Mouse (Mus musculus): ENCODE results near the gene Vamp1. TPM values are rescaled to one million over a fixed set of nuclear protein-coding genes. Genes with fewer than 3 reads are reported as not detected.

The Vamp1 gene
- polyA plus RNA-seq, 1 experiment from 2014 or later: 3.1 TPM

- H3K4me1 ChIP-seq: peaks cover 29% of the 10 kb centered on the region
- under 1% methylated on average over 54 of the region's 54 CpGs for WGBS
- H3K9me3 ChIP-seq: no peaks in the 10 kb centered on the region
- peak; percentile 99 for DNase-seq (ENCODE audit: low spot score)
- H3K4me3 ChIP-seq: peak within 1 kb of the TSS; percentile 84
- peaks cover 61% of the 10 kb centered on the region for H3K36me3 ChIP-seq (replicated peaks)
- H3K27ac ChIP-seq (replicated peaks): peak within 1 kb of the TSS; percentile 99
- H3K27me3 ChIP-seq (replicated peaks; ENCODE audit: low read depth, poor library complexity, severe bottlenecking): no peaks in the 10 kb centered on the region
These were observed 23.9 kb upstream of the Vamp1 start, which contains the start of the genes Ncapd2 and Mrpl51 for GRCm38 (mm10) chr6:125191332-125192015. Ncapd2 (minus strand) TSS chr6:125191701. Mrpl51 (plus strand) TSS chr6:125191801.

- Histone ChIP-seq H3K27me3 (replicated peaks; ENCODE audit: low read depth, poor library complexity, severe bottlenecking) (no peaks in the 10 kb centered on the region), H3K36me3 (replicated peaks) (peaks cover 55% of the 10 kb centered on the region), H3K9me3 (no peaks in the 10 kb centered on the region), H3K4me3 (peak overlapping the region; percentile 84), H3K4me1 (peaks cover 35% of the 10 kb centered on the region), H3K27ac (replicated peaks) (peak overlapping the region; percentile 99)
- DNase-seq (ENCODE audit: low spot score): peak; percentile 94
- under 1% methylated on average over 34 of the region's 34 CpGs for WGBS
These were observed 23.2 kb upstream of the Vamp1 start for GRCm38 (mm10) chr6:125192016-125192714.

- Histone ChIP-seq H3K36me3 (replicated peaks) (peaks cover 48% of the 10 kb centered on the region), H3K27ac (replicated peaks) (peak overlapping the region; percentile 99), H3K4me1 (peaks cover 41% of the 10 kb centered on the region), H3K9me3 (no peaks in the 10 kb centered on the region), H3K27me3 (replicated peaks; ENCODE audit: low read depth, poor library complexity, severe bottlenecking) (no peaks in the 10 kb centered on the region), H3K4me3 (peak overlapping the region; percentile 84)
- WGBS: 43% methylated on average over 5 of the region's 5 CpGs
- no peak for DNase-seq (ENCODE audit: low spot score)
These were observed 22.5 kb upstream of the Vamp1 start for GRCm38 (mm10) chr6:125192841-125193240.

GRCm38 (mm10) chr6:125193390-125193789 is 22.0 kb upstream of the Vamp1 start:
- no peak for DNase-seq (ENCODE audit: low spot score)
- 77% methylated on average over 7 of the region's 7 CpGs for WGBS
- H3K4me1 ChIP-seq: peaks cover 41% of the 10 kb centered on the region
- no peaks in the 10 kb centered on the region for H3K9me3 ChIP-seq
- H3K27ac ChIP-seq (replicated peaks): no peak overlapping the region
- peaks cover 42% of the 10 kb centered on the region for H3K36me3 ChIP-seq (replicated peaks)
- H3K27me3 ChIP-seq (replicated peaks; ENCODE audit: low read depth, poor library complexity, severe bottlenecking): no peaks in the 10 kb centered on the region
- H3K4me3 ChIP-seq: peak overlapping the region; percentile 84; the same call in 1 of the 2 replicates

- no peak overlapping the region for H3K4me3 ChIP-seq
- 31% methylated on average over 1 of the region's 1 CpGs for WGBS
- no peak overlapping the region for H3K27ac ChIP-seq (replicated peaks)
- no peak for DNase-seq (ENCODE audit: low spot score)
- H3K27me3 ChIP-seq (replicated peaks; ENCODE audit: low read depth, poor library complexity, severe bottlenecking): no peaks in the 10 kb centered on the region
- H3K36me3 ChIP-seq (replicated peaks): peaks cover 27% of the 10 kb centered on the region
- H3K9me3 ChIP-seq: no peaks in the 10 kb centered on the region
- peaks cover 32% of the 10 kb centered on the region for H3K4me1 ChIP-seq
These were observed 19.7 kb upstream of the Vamp1 start for GRCm38 (mm10) chr6:125195541-125196075.

GRCm38 (mm10) chr6:125196301-125196700 is 19.1 kb upstream of the Vamp1 start:
- H3K27ac ChIP-seq (replicated peaks): no peak overlapping the region
- peaks cover 32% of the 10 kb centered on the region for H3K4me1 ChIP-seq
- no peaks in the 10 kb centered on the region for H3K27me3 ChIP-seq (replicated peaks; ENCODE audit: low read depth, poor library complexity, severe bottlenecking)
- H3K9me3 ChIP-seq: no peaks in the 10 kb centered on the region
- H3K36me3 ChIP-seq (replicated peaks): peaks cover 27% of the 10 kb centered on the region
- no peak overlapping the region for H3K4me3 ChIP-seq
- no peak for DNase-seq (ENCODE audit: low spot score)
- WGBS: 44% methylated on average over 3 of the region's 3 CpGs

GRCm38 (mm10) chr6:125197166-125197565 is 18.2 kb upstream of the Vamp1 start:
- Histone ChIP-seq H3K27ac (replicated peaks) (no peak overlapping the region), H3K4me3 (no peak overlapping the region), H3K27me3 (replicated peaks; ENCODE audit: low read depth, poor library complexity, severe bottlenecking) (no peaks in the 10 kb centered on the region), H3K9me3 (no peaks in the 10 kb centered on the region), H3K4me1 (peaks cover 32% of the 10 kb centered on the region), H3K36me3 (replicated peaks) (peaks cover 27% of the 10 kb centered on the region)
- WGBS: 88% methylated on average over 5 of the region's 5 CpGs
- DNase-seq (ENCODE audit: low spot score): no peak

GRCm38 (mm10) chr6:125210436-125210835 is 4.9 kb upstream of the Vamp1 start:
- peaks cover 19% of the 10 kb centered on the region for H3K27me3 ChIP-seq (replicated peaks; ENCODE audit: low read depth, poor library complexity, severe bottlenecking)
- no peak for DNase-seq (ENCODE audit: low spot score)
- 85% methylated on average over 1 of the region's 1 CpGs for WGBS
- no peak overlapping the region for H3K4me3 ChIP-seq
- H3K36me3 ChIP-seq (replicated peaks): no peaks in the 10 kb centered on the region
- H3K27ac ChIP-seq (replicated peaks): no peak overlapping the region
- H3K9me3 ChIP-seq: no peaks in the 10 kb centered on the region
- H3K4me1 ChIP-seq: no peaks in the 10 kb centered on the region; the same call in 1 of the 2 replicates

GRCm38 (mm10) chr6:125212621-125213020 is 2.7 kb upstream of the Vamp1 start:
- H3K36me3 ChIP-seq (replicated peaks): no peaks in the 10 kb centered on the region
- 72% methylated on average over 2 of the region's 2 CpGs for WGBS
- no peaks in the 10 kb centered on the region for H3K9me3 ChIP-seq
- H3K4me1 ChIP-seq: peaks cover 11% of the 10 kb centered on the region
- peaks cover 31% of the 10 kb centered on the region for H3K27me3 ChIP-seq (replicated peaks; ENCODE audit: low read depth, poor library complexity, severe bottlenecking)
- no peak overlapping the region for H3K4me3 ChIP-seq
- H3K27ac ChIP-seq (replicated peaks): no peak overlapping the region
- no peak for DNase-seq (ENCODE audit: low spot score)

- H3K36me3 ChIP-seq (replicated peaks): no peaks in the 10 kb centered on the region
- no peaks in the 10 kb centered on the region for H3K9me3 ChIP-seq
- H3K4me1 ChIP-seq: peaks cover 11% of the 10 kb centered on the region
- WGBS: 76% methylated on average over 6 of the region's 6 CpGs
- no peak for DNase-seq (ENCODE audit: low spot score)
- no peak overlapping the region for H3K4me3 ChIP-seq
- peaks cover 34% of the 10 kb centered on the region for H3K27me3 ChIP-seq (replicated peaks; ENCODE audit: low read depth, poor library complexity, severe bottlenecking)
- H3K27ac ChIP-seq (replicated peaks): no peak overlapping the region
These were observed 2.2 kb upstream of the Vamp1 start for GRCm38 (mm10) chr6:125213129-125213528.

GRCm38 (mm10) chr6:125213715-125214114 is 1.6 kb upstream of the Vamp1 start:
- H3K4me1 ChIP-seq: peaks cover 11% of the 10 kb centered on the region
- H3K27me3 ChIP-seq (replicated peaks; ENCODE audit: low read depth, poor library complexity, severe bottlenecking): peaks cover 34% of the 10 kb centered on the region
- H3K9me3 ChIP-seq: no peaks in the 10 kb centered on the region
- DNase-seq (ENCODE audit: low spot score): no peak
- WGBS: 81% methylated on average over 6 of the region's 6 CpGs
- no peak overlapping the region for H3K27ac ChIP-seq (replicated peaks)
- no peak overlapping the region for H3K4me3 ChIP-seq
- H3K36me3 ChIP-seq (replicated peaks): no peaks in the 10 kb centered on the region

- DNase-seq (ENCODE audit: low spot score): no peak
These were observed 1.5 kb downstream of the Vamp1 start for GRCm38 (mm10) chr6:125216898-125217297.

More at GRCm38 (mm10) chr6:125216898-125217297, 1.5 kb downstream of the Vamp1 start:
- 90% methylated on average over 2 of the region's 2 CpGs for WGBS
- Histone ChIP-seq H3K9me3 (no peaks in the 10 kb centered on the region), H3K4me1 (peaks cover 11% of the 10 kb centered on the region), H3K4me3 (no peak overlapping the region), H3K27ac (replicated peaks) (no peak overlapping the region), H3K36me3 (replicated peaks) (no peaks in the 10 kb centered on the region), H3K27me3 (replicated peaks; ENCODE audit: low read depth, poor library complexity, severe bottlenecking) (peaks cover 34% of the 10 kb centered on the region)

Measured in embryonic facial prominence, embryonic 10.5 days (tissue).